Mouse (Mus musculus): ENCODE results near the gene Odf4. TPM values are rescaled to one million over a fixed set of nuclear protein-coding genes. Genes with fewer than 3 reads are reported as not detected.
"Not testable (repeated sequence)": the region's sequence is repeated elsewhere in the genome, so short reads cannot be mapped to it uniquely, and the experiment has no call there.

The Odf4 gene
- total RNA-seq, 2 experiments from 2014 or later, result 0.88 TPM; not detected in 1

DNA sequence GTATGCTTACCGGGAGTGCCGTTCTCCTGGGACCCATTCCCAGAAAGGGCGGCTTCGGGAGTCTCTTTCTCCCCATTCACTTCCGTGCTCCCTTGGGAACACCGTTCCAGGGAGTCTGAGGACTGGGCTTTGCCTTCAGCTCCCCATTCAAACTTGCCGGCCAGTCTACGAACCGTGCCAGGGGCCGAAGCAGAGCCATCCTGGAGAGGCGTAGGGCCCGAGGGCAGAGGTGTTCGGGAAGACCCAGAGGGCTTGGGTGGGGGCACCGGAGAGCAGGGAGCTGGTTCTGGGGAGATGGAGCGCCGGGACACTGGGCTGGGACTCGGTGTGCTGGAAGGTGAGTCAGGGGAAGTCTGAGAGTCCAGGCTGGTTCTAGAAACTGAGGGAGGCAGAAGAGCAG, 27.5 kb upstream of the Odf4 start:
- intact Hi-C loops (cut with DNase I), result no loop called here
- no peak for DNase-seq (ENCODE audit: low spot score in 2 of 2)

GRCm38 (mm10) chr11:68953903-68954302, 27.0 kb upstream of the Odf4 start:
- DNase-seq (ENCODE audit: low spot score in 2 of 2), result no peak
- intact Hi-C loops (cut with DNase I), result no loop called here

DNA sequence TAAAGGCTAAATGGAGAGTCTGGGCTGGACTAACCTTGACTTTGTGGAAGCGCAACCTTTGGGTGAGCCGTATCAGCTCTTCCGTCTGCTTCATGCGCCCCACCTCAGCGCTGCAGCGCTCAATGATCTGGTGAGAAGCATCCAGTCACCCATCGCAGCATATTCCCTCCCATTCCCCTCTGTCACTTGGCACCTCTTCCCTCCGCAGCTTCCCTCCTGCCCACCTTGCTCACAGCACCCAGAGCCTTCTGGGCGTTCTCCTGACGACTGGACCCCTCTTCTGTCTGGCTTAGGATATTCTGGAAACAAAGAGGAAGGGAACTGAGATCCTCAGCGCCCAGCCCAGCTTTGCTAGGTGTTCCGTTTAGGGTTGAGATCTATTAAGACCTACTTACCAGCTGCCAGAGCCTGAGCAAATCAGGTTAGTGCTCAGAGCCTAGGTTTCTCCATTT, 20.7 kb upstream of the Odf4 start:
- peak; percentile 39 to 67 for DNase-seq (ENCODE audit: low spot score in 2 of 2)
- intact Hi-C loops (cut with DNase I), result no loop called here

DNA sequence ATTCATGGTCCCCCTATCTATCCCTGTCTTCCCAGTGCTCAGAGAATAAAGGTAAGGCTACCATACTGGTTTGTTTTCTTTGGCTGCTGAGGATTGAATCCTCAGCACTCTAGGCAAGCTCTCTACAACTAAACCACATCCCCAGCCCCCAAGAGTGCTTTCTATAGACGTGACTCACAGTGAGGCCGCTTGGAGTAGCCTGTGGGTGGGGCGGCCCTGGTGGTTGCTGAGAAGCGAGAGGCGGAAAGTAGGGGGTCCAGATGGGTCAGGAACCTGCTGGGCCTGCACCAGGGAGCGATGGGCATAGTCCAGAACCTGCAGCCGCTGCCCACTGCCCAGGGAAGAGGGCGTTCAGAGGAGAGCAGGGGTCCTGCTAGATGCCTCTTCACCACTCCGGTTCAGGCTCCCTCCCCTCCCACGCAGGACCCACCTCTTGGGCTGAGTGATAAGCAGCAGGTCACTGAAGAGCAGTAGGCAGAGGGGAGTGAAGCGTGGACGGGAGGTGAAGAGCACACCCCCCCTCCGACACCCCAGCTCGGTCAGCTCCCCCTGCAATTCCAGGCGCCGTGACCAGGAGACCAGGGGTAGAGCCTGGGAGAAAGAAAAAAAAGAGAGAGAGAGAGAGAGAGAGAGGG, 20.0 kb upstream of the Odf4 start:
- intact Hi-C loops (cut with DNase I), result no loop called here
- peak; percentile 67 to 82 for DNase-seq (ENCODE audit: low spot score in 2 of 2)

GRCm38 (mm10) chr11:68946001-68946400, 19.1 kb upstream of the Odf4 start:
- intact Hi-C loops (cut with DNase I), result no loop called here
- DNase-seq (ENCODE audit: low spot score in 2 of 2), result no peak

DNA sequence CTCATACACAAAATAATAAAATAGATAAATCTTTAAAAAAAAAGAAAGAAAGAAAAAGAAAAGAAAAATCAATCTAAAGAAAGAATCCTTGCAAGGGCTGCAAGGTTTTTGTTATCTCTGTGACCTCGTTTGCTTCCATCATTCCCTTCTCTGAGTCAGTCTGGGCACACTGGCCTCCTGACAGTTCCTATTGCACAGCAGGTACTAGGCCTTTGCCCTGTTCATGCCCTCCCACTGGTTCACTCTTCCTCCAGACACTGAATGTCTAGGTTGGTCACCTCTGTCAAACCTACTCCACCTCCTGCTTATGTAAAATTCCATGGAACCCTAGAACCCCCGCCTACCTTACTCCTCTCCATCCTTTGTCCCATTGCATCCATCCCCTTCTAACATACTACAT, 18.4 kb upstream of the Odf4 start:
- intact Hi-C loops (cut with DNase I), result no loop called here
- no peak for DNase-seq (ENCODE audit: low spot score in 2 of 2)

DNA sequence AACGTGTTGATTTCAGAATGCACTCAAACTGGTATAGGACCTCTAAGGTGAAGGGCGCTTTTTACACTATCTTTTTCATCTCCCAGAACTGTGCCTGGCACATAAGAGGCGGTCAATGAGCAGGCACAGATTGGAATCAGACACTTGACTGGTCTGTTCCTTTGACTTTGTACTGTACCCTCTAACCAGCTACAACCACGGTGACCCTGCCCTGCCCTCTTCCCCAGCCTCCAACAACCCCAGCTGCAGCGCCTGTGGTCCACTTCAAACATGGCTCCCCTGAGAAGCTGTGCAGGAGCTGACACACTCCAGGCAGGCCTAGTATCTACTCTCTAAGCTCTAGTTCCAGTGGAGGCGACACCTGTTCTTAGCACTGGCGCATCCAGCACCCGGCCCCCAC, 15.8 kb upstream of the Odf4 start:
- intact Hi-C loops (cut with DNase I), result no loop called here

GRCm38 (mm10) chr11:68940516-68940915, 13.6 kb upstream of the Odf4 start:
- intact Hi-C loops (cut with DNase I), result no loop called here
- no peak for DNase-seq (ENCODE audit: low spot score in 2 of 2)

More for the DNA sequence above, 15.8 kb upstream of the Odf4 start:
- DNase-seq (ENCODE audit: low spot score in 2 of 2), result no peak

GRCm38 (mm10) chr11:68939451-68940304, 12.8 kb upstream of the Odf4 start:
- intact Hi-C loops (cut with DNase I), result no loop called here
- peak; percentile 87 to 96 for DNase-seq (ENCODE audit: low spot score in 2 of 2)

DNA sequence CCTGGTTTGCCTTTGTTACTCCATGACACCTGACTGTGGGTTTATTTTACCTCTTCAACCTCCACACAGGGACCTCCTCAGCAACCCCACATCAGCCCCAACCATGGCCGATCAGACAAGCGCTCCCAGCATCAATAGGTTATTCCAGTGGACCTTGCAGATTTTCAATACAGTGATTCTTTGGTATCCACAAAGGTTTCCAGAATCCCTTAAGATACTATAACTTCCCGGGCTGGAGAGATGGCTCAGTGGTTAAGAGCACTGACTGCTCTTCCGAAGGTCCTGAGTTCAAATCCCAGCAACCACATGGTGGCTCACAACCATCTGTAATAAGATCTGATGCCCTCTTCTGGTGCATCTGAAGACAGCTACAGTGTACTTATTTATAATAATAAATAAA, 10.1 kb upstream of the Odf4 start:
- intact Hi-C loops (cut with DNase I); DNase-seq (ENCODE audit: low spot score in 2 of 2): not testable (repeated sequence)

GRCm38 (mm10) chr11:68933885-68934507, 7.1 kb upstream of the Odf4 start:
- intact Hi-C loops (cut with DNase I), result no loop called here
- DNase-seq (ENCODE audit: low spot score in 2 of 2), result no peak

GRCm38 (mm10) chr11:68929947-68930346, 3.1 kb upstream of the Odf4 start:
- intact Hi-C loops (cut with DNase I), result no loop called here
- no peak for DNase-seq (ENCODE audit: low spot score in 2 of 2)

- no peak for DNase-seq (ENCODE audit: low spot score in 2 of 2)
- intact Hi-C loops (cut with DNase I), result no loop called here
Measured at GRCm38 (mm10) chr11:68924749-68925148, 2.1 kb downstream of the Odf4 start.

DNA sequence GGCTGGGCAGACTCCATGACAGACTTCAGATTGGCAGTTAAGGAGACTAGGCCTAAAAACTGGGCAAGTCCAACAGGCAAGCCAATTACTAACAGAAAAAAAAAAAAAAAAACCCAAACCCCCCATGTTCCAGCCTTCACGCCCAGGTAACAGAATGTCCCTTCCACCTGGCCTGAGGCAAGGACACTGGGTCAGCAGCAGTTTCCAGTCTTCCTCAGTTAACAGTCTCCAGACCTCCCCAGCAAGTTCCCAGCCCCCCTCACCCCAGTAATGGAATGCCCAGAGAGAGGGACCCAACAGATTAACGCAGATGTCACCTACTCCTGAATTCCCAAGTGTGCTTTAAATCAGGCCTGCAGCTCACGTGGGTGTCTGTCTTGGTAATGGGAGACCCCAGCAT, 3.7 kb downstream of the Odf4 start:
- intact Hi-C loops (cut with DNase I), result no loop called here
- no peak for DNase-seq (ENCODE audit: low spot score in 2 of 2)

DNA sequence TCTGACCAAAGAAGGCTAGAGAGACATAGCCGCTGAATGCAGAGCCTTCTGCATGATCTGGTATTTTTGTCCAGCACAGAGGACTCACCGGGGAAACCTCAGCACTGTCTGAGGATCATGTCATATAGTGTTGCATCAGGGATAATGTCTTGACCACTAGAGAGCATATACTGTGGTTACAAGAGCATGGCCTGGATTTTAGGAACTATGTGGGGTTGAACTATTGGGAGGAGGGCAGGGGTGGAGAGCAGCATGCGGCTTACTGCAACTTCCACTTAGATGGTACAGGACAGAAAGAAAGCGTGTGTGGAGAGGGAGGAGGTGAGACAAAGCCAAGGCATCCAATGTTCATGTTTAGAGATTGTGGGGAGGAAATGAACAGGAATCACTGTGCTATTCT, 12.3 kb downstream of the Odf4 start:
- intact Hi-C loops (cut with DNase I), result no loop called here
- DNase-seq (ENCODE audit: low spot score in 2 of 2), result no peak

- intact Hi-C loops (cut with DNase I), result no loop called here
Measured at GRCm38 (mm10) chr11:68911531-68912177, 15.2 kb downstream of the Odf4 start.

DNA sequence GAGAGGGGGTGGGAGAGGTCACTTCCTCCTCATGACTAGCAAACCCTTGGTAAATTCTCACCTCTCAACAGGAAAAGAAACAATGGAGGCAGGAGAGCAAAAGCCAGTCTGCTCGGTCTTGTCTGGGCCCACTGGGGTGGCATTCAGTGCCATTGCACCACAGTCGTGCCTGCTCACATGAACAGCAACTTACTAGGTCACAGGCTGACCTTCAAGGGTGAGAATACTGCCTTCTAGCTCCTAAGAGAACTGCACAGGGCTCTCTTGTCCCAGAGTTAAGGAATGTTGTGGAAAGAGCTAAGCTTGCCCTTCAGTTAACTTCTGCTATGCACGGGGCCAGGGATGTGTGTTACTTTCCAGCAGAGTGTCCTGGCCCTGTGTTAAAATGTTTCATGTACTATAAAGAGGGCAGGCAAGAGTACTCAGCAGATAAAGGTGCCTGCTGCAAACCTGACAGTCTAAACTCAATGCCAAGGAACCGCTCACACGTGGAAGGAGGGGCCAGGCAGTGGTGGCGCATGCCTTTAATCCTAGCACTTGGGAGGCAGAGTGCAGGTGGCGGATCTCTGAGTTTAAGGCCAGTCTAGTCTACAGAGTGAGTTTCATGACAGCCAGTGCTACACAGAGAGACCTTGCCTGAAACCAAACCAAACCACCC, 17.9 kb downstream of the Odf4 start:
- intact Hi-C loops (cut with DNase I), result no loop called here
- DNase-seq (ENCODE audit: low spot score in 2 of 2), result no peak

More at GRCm38 (mm10) chr11:68911531-68912177, 15.2 kb downstream of the Odf4 start:
- no peak for DNase-seq (ENCODE audit: low spot score in 2 of 2)

DNA sequence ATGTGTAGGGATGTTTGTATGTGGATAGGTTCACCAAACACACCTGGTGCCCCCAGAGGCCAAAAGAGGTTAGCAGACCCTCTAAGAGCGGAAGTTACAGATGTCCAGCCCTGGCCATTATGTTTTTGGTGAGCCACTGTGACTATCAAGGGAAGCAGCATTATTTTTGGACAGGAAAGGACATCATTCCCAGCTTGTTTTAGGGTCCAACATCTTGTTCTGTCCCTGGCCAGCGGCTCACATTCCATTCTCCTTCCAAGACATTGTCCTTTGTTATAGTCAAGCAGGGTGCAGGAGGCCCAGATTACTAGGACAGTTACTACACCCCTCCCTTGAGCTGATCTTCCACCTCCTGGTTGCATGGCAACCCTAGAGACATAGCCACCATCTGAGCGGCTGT, 19.6 kb downstream of the Odf4 start:
- intact Hi-C loops (cut with DNase I), result no loop called here
- no peak for DNase-seq (ENCODE audit: low spot score in 2 of 2)

DNA sequence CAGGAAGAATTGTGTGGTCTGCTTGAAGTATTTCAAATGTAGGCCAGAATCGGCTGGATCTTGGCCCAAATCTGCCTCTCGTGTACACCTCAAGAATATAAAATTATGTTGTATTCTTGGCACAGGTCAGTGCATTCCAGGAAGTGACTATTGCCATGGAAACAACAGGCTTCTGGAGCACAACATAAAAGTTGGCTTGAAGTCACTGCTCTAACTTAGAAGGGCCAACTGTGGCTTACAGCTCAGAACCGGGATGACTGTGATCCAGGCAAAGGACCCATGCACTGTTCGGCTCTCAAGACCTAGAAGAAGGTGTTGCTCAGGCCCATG, 20.5 kb downstream of the Odf4 start:
- intact Hi-C loops (cut with DNase I), result no loop called here
- peak in 1 of 2 experiments; percentile 52 for DNase-seq (ENCODE audit: low spot score in 2 of 2)
